17 mouse cellular contexts compared by ENCODE assay signal in genomic region chr9:74819736-74820511, GRCm38 (mm10). TPM values are rescaled to one million over a fixed set of nuclear protein-coding genes. Genes with fewer than 3 reads are reported as not detected.
DNase-seq lines count a peak whose midpoint lies in the region; ATAC-seq lines count a peak whose summit lies in the region.
"Had no signal": no experiment of that assay in that cellular context is flagged by ENCODE, and none has a peak within 500 bp of the region (broad histone marks: within the 10 kb centered on the region; RNA-seq: fewer than 3 reads in every experiment).

No protein-coding gene starts in this region.

- peak; percentile 27; the same call in 1 of the 2 replicates for ATAC-seq in forebrain, embryonic 12.5 days (ENCODE audit: low FRiP score)
- no peak for ATAC-seq in forebrain, embryonic 15.5 days (replicated peaks)
- ATAC-seq in hindbrain, embryonic 14.5 days (ENCODE audit: low FRiP score), result peak; percentile 17; the same call in 1 of the 2 replicates
- ATAC-seq: intestine, embryonic 15.5 days had no signal

- no peak overlapping the region for H3K27ac ChIP-seq in forebrain, embryonic 12.5 days
- H3K27ac ChIP-seq in forebrain, embryonic 15.5 days (replicated peaks), result no peak overlapping the region
- no peak overlapping the region for H3K27ac ChIP-seq in hindbrain, embryonic 14.5 days
- H3K27ac ChIP-seq: intestine, embryonic 15.5 days; liver, embryonic 14.5 days had no signal

- peak; percentile 3 for DNase-seq in brain, adult 2 months (ENCODE audit: low read depth, low spot score)
- DNase-seq in embryo, embryonic 11 days, result peak; percentile 39
- no peak for DNase-seq in hindbrain, embryonic 14.5 days (ENCODE audit: low spot score)
- DNase-seq in adrenal gland, adult 8-10 months, result no peak
- DNase-seq in frontal cortex, postnatal 10 days (ENCODE audit: low spot score in 2 of 2), result no peak
- DNase-seq: heart, adult 18-20 months; kidney, postnatal 10 days; layer of hippocampus, adult 9-11 months; lung, postnatal 36 days; spleen, adult 18-20 months; thymus, postnatal 36 days had no signal

- no peak overlapping the region for H3K9ac ChIP-seq in forebrain, embryonic 12.5 days
- no peak overlapping the region for H3K9ac ChIP-seq in forebrain, embryonic 15.5 days (replicated peaks)
- H3K9ac ChIP-seq in hindbrain, embryonic 14.5 days, result no peak overlapping the region
- H3K9ac ChIP-seq: intestine, embryonic 15.5 days; liver, embryonic 14.5 days had no signal

- no peaks in the 10 kb centered on the region for H3K9me3 ChIP-seq in forebrain, embryonic 12.5 days
- no peaks in the 10 kb centered on the region for H3K9me3 ChIP-seq in forebrain, embryonic 15.5 days
- H3K9me3 ChIP-seq in hindbrain, embryonic 14.5 days (ENCODE audit: control insufficient read depth, low read length), result no peaks in the 10 kb centered on the region
- H3K9me3 ChIP-seq: intestine, embryonic 15.5 days had no signal

- H3K4me1 ChIP-seq in forebrain, embryonic 12.5 days, result peaks cover 8% of the 10 kb centered on the region; the same call in 1 of the 2 replicates
- peaks cover 8% of the 10 kb centered on the region for H3K4me1 ChIP-seq in forebrain, embryonic 15.5 days
- no peaks in the 10 kb centered on the region for H3K4me1 ChIP-seq in hindbrain, embryonic 14.5 days (replicated peaks; ENCODE audit: control insufficient read depth, insufficient read depth, low read length)
- H3K4me1 ChIP-seq: intestine, embryonic 15.5 days had no signal

- no peaks in the 10 kb centered on the region for H3K36me3 ChIP-seq in forebrain, embryonic 12.5 days (replicated peaks)
- H3K36me3 ChIP-seq in forebrain, embryonic 15.5 days, result no peaks in the 10 kb centered on the region
- no peaks in the 10 kb centered on the region for H3K36me3 ChIP-seq in hindbrain, embryonic 14.5 days (replicated peaks; ENCODE audit: control insufficient read depth, insufficient read depth)
- H3K36me3 ChIP-seq: intestine, embryonic 15.5 days had no signal

- WGBS in forebrain, embryonic 12.5 days, result 36% methylated on average over 19 of the region's 19 CpGs
- WGBS in forebrain, embryonic 15.5 days, result 32% methylated on average over 19 of the region's 19 CpGs
- WGBS in hindbrain, embryonic 14.5 days, result 52% methylated on average over 19 of the region's 19 CpGs

- no peak overlapping the region for H3K4me3 ChIP-seq in forebrain, embryonic 12.5 days (replicated peaks)
- no peak overlapping the region for H3K4me3 ChIP-seq in forebrain, embryonic 15.5 days
- no peak overlapping the region for H3K4me3 ChIP-seq in hindbrain, embryonic 14.5 days (replicated peaks; ENCODE audit: low read length)
- H3K4me3 ChIP-seq: intestine, embryonic 15.5 days had no signal

- H3K4me2 ChIP-seq in forebrain, embryonic 12.5 days, result no peak overlapping the region
- no peak overlapping the region for H3K4me2 ChIP-seq in forebrain, embryonic 15.5 days (replicated peaks)
- no peak overlapping the region for H3K4me2 ChIP-seq in hindbrain, embryonic 14.5 days (replicated peaks)
- H3K4me2 ChIP-seq: intestine, embryonic 15.5 days had no signal

- peaks cover 16% of the 10 kb centered on the region for H3K27me3 ChIP-seq in forebrain, embryonic 12.5 days
- no peaks in the 10 kb centered on the region for H3K27me3 ChIP-seq in forebrain, embryonic 15.5 days
- no peaks in the 10 kb centered on the region for H3K27me3 ChIP-seq in hindbrain, embryonic 14.5 days (ENCODE audit: control insufficient read depth, insufficient read depth, low read length)
- H3K27me3 ChIP-seq: intestine, embryonic 15.5 days had no signal

RNA-seq across cellular contexts. Expression of gene Onecut1, which starts 41.8 kb away (rescaled TPM):
- polyA plus RNA-seq in forebrain, embryonic 12.5 days (2016; fragmentation: Nextera tagmentation; extraction: Ambion mirVana), result 2.7 TPM in 2 replicates
- polyA plus RNA-seq in forebrain, embryonic 15.5 days (2015; fragmentation: Nextera tagmentation; extraction: Ambion mirVana), result 0.47 and 1.3 TPM in 2 replicates
- polyA plus RNA-seq in hindbrain, embryonic 14.5 days (2014; fragmentation: Nextera tagmentation; extraction: Ambion mirVana), result 6.0 and 6.1 TPM in 2 replicates
- under 1 TPM in 1 of 4 experiments, not detected in 3; 0.11 TPM for total RNA-seq in adrenal gland, adult 8-10 months (2022)
- total RNA-seq: common myeloid progenitor, adult 5-6 weeks; heart, adult 18-20 months; heart, postnatal 10 days had no signal

Comparison
In these comparisons a context has a peak if more than half of its experiments do, and no peak if none do; other contexts are left out.
1. DNase-seq: peak in brain, adult 2 months (single experiment) and embryo, embryonic 11 days (single experiment); none in hindbrain, embryonic 14.5 days (single experiment), adrenal gland, adult 8-10 months (single experiment) and frontal cortex, postnatal 10 days (0 of 2).